Comparison of ENCODE assay signal across 28 mouse cellular contexts in genomic region chr6:147615306-147615705, GRCm38 (mm10).
"Had no signal": no experiment of that assay in that cellular context is flagged by ENCODE, and none has a peak within 500 bp of the region (broad histone marks: within the 10 kb centered on the region; RNA-seq: fewer than 3 reads in every experiment).

No protein-coding gene starts in this region.

- H3K27me3 ChIP-seq: embryonic facial prominence, embryonic 12.5 days; embryonic facial prominence, embryonic 13.5 days; embryonic facial prominence, embryonic 15.5 days; forebrain, embryonic 12.5 days; forebrain, embryonic 13.5 days; forebrain, embryonic 15.5 days had no signal

- H3K9me3 ChIP-seq: embryonic facial prominence, embryonic 10.5 days; embryonic facial prominence, embryonic 12.5 days; embryonic facial prominence, embryonic 13.5 days; embryonic facial prominence, embryonic 15.5 days; forebrain, embryonic 10.5 days; forebrain, embryonic 12.5 days; forebrain, embryonic 13.5 days; forebrain, embryonic 15.5 days had no signal

- H3K9ac ChIP-seq: embryonic facial prominence, embryonic 12.5 days; embryonic facial prominence, embryonic 13.5 days; embryonic facial prominence, embryonic 15.5 days; forebrain, embryonic 12.5 days; forebrain, embryonic 13.5 days; forebrain, embryonic 15.5 days; forebrain, postnatal 0 days had no signal

- H3K4me1 ChIP-seq: embryonic facial prominence, embryonic 10.5 days; embryonic facial prominence, embryonic 12.5 days; embryonic facial prominence, embryonic 13.5 days; embryonic facial prominence, embryonic 15.5 days; forebrain, embryonic 10.5 days; forebrain, embryonic 12.5 days; forebrain, embryonic 13.5 days; forebrain, embryonic 15.5 days had no signal

- DNase-seq: cerebellum, adult 2 months; cerebellum, adult 8-10 months; cerebellum, adult 9-10 months; cerebellum, adult 9-11 months; cerebellum, postnatal 10 days; cerebellum, postnatal 14 days; cerebellum, postnatal 25 days; cerebellum, postnatal 36 days; embryo, embryonic 11 days; forebrain, postnatal 0 days; gastrocnemius, adult 2 months; gastrocnemius, postnatal 10 days; gastrocnemius, postnatal 14 days; gastrocnemius, postnatal 25 days; gastrocnemius, postnatal 36 days; heart, adult 18-20 months; heart, adult 2 months had no signal

- H3K4me3 ChIP-seq: embryonic facial prominence, embryonic 10.5 days; embryonic facial prominence, embryonic 12.5 days; embryonic facial prominence, embryonic 13.5 days; embryonic facial prominence, embryonic 15.5 days; erythroblast, embryonic 14.5 days; forebrain, embryonic 10.5 days; forebrain, embryonic 12.5 days; forebrain, embryonic 13.5 days; forebrain, embryonic 15.5 days; gastrocnemius, adult 2 months; heart, adult 2 months had no signal

- H3K4me2 ChIP-seq: embryonic facial prominence, embryonic 12.5 days; embryonic facial prominence, embryonic 13.5 days; embryonic facial prominence, embryonic 15.5 days; forebrain, embryonic 12.5 days; forebrain, embryonic 13.5 days; forebrain, embryonic 15.5 days had no signal

- ATAC-seq: forebrain, embryonic 13.5 days; forebrain, embryonic 14.5 days; forebrain, embryonic 15.5 days; forebrain, embryonic 16.5 days; forebrain, postnatal 0 days had no signal

- H3K27ac ChIP-seq: embryonic facial prominence, embryonic 10.5 days; embryonic facial prominence, embryonic 12.5 days; embryonic facial prominence, embryonic 13.5 days; embryonic facial prominence, embryonic 15.5 days; forebrain, embryonic 10.5 days; forebrain, embryonic 12.5 days; forebrain, embryonic 13.5 days; forebrain, embryonic 15.5 days; gastrocnemius, adult 2 months; heart, adult 2 months had no signal

- H3K36me3 ChIP-seq: embryonic facial prominence, embryonic 12.5 days; forebrain, embryonic 10.5 days; forebrain, embryonic 12.5 days; forebrain, embryonic 15.5 days had no signal
